Mouse (Mus musculus) adrenal gland, adult (tissue): ENCODE measurements around the gene 2310007B03Rik.
"Not testable (repeated sequence)": the region's sequence is repeated elsewhere in the genome, so short reads cannot be mapped to it uniquely, and the experiment has no call there.

Experiments used
- DNase-seq, 2 experiments: peaks; one replicate each; pipeline ENCODE4 v3.0.0; 2022 to 2023; ENCODE audit warnings: low spot score in 1 of 2; ENCODE audit not compliant: inconsistent age in 2 of 2

The 2310007B03Rik gene

DNA sequence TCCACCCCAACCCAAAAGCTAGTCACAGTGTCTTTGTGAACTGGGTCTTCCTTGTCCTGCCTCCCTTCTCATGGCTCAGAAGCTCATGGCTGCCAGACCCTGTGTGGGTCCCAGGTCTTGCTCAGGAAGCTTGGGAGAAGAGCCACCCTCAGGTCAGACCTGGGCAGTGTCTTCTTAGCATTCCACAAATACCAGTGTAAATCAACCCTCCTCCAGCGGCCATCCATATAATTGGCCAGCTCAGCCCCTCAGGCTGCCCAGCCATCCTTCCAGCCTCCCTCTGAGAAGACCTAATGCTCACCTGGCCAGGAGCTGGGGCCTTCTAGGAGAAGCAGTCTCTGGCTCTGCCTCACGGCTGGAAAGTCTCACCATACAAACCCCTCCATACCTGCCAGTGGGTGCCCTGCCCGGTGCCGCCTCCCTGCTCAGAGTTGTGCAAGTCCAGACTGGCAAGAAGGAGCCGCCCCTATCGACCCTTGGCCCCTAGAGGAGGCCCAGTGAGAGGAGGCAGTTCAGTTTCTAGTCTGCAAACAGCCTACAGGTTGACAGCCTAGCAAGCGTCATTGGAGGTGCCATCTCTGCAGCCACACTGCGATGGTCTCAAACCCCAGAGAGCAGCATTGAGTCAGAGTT lies at the start of gene 2310007B03Rik:
Gene 2310007B03Rik (minus strand): TSS at position 448 of the 633 bp plus-strand sequence.
- no peak for DNase-seq

DNA sequence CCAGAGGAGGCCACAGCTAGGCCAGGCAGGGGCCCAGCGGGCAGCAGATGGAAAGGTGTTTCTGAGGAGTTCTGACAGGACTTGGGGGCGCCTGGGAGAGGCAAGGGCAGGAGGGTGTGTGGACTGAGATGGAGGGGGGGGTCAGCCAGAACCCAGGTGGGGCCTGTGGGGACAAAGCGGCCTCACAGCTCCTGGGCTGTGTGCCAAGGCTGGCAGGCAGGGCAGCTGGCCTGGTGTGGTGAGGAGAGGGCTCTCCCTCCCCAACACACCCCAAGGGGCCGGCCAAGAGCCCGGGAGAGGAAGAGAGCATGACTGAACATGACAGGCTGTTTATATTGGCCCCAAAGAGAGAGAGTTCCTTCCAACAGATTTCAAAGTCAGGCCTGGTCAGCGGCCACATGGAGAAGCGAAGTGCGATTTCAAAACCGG lies 49.5 kb upstream of the 2310007B03Rik start:
- peak; percentile 55 to 79 for DNase-seq

DNA sequence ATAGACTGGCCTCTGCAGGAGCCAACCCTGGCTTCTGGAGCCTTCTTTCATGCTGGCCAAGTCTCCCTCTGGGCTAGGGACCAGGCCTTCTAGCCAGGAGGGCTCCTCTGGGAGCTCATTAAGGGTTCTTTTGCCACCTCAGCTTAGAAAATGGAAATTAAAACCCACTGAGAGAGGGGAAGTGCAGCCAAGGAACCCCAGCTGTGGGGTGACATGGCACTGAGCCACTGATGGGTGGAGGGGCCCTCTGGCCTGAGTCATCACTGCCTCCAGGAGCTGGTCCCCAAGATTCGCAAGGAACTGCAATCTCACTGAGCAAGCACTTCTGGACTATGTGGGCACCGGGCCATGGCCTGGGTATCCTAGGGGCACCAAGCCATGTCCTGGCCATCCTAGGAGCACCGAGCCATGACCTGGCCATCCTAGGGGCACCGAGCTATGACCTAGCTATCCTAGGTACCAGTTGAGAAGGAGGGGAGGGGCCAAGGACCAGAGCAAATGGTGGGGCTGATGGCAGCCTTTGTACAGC lies 46.9 kb upstream of the 2310007B03Rik start:
- DNase-seq: peak in 1 of 2 experiments; percentile 46

DNA sequence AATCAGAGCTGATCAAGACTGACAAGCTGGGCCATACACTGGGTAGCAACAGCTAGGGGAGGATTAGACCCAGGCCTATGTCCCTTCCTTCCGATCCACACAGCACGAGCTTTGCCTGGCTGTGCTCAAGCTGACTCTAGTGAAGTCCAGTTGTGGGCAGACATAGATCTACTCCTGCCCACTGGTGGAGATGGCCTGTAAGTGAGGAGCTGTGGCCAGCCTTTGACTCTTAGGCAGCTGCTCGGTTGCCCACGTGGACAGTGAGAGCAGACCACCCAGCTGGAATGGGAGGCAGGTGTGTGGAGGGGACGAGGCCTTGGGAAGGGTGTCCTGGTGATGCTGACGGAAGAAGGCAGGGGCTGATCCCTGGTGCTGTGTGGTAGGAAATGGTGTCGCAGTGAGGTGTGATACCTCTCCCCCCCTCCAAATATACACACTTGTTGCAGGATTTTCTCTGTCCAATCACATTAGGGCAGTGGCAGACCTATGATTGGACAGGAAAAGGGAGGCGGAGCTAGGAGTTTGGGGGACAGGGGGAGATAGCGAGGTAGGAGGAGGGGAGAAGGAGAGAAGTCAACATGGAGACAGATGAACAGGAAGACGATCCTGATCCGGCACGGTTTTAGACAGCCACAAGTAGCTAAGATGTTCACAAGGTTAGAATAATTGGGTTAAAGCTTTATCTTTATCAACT lies 45.7 kb upstream of the 2310007B03Rik start:
- no peak for DNase-seq

DNA sequence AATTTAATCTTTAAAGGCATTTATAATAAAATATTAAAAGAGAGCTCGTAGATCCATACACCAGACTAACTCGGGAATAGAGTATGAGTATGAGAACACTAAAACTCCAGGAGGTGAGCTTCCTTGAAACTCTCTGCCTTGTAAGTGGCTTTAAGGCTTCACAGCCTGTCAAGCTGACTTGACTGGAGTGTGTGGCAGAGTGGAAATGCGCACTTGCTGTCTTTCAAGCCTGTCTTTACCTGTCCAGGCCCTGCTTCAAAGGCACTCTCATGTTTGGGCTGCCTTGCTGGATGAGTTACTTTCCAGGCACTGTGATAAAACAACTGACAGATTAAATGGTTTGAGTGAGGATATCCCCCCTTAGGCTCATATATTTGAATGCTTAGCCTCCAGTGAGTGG lies 37.2 kb upstream of the 2310007B03Rik start:
- DNase-seq: no peak

DNA sequence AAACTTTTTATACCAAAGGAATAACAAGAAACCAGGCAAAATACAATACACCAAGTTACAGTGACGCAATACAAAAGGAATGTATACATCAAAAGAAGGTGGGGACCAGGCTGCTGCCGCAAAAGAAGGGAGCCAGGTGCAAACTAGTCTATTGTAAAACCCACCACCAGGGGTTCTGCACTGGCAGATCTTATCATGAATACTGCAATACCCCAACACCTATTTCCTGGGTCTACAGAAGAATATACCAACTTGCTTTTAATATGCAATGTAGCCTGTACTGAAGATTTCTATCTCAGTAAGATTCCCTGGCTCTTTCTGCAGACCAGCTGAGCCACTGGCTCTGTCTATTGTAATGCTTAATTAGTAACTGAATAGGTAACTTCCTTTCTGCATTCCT lies 36.7 kb upstream of the 2310007B03Rik start:
- DNase-seq: not testable (repeated sequence)

DNA sequence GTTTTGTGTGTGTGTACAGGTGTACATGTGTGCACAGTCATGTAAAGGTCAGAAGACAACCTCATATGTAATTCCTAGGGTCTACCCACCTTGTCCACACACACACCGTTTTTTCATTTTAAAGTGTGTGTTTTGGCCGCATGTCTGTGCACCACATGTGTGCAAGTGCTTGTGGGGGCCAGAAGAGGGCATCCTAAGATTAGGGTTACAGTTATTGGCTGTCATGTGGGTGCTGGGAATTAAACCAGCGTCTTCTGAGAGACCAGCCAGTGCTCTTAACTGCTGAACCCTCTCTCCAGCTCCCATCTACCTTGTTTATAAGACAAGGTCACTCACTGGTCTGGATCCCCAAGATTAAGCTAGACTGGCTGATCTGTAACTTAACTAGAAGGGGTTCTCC lies 34.2 kb upstream of the 2310007B03Rik start:
- no peak for DNase-seq

DNA sequence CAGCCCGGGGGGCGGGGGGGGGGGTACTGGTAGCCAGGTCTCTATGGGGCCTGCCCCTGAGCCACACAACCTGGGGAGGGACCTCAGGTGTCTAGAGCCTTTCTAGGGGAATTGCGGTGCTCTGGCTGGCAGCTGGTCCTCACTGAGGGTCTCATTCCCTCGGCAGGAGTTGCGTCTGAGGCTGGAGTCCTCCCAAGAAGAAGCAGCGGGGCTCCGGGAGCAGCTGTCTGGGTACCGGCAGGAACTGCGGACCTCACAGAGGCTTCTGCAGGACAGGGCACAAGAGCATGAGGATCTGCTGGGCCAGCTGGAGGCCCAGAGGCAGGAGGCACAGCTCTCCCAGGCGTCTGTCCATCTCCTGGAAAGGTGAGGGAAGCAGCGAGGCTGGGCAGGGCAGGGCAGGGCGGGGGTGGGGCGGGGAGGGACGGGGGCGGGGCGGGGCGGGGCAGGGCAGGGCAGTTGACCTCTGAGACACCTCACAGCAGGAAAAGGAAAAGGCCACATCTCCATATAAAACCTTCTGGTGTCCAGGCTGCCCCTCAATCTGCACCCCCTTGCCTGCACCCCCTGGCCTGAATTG lies 30.1 kb upstream of the 2310007B03Rik start:
- DNase-seq: no peak

DNA sequence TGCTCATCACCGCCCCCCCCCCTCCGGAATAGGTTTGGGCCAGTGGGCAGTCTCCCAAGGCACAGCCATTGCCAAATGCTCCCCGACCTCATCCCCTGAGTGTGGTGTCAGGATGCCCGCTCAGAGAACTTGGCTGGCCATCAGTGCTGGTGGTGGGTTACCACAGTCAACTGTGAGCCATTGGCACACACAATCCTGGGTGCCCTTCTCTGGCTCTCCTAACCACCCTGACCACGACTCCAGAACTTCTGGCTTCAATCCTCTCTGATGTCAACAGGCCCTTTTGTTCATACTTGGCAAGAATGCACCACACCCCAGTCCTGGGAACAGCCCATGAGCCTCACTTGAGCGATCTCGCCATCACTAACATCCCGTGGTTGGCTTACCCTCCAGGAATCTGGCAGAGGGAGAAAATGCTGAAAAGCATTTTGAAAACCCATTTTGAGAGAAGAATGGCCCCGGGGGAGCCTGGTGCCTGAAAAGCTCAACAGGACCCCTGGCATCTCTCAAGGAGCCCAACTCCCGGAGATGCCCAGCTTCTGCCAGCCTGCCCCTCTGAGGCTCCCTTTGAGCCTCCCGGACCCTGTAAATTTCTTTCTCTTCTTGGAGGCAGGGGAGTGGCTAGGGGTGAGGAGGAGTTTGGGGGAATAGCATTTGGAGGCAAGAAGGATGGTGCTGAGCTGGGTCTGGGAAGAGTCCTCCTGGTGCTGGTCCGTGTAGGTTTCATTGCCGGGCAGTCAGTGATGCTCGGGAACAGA lies 23.5 kb upstream of the 2310007B03Rik start:
- no peak for DNase-seq

DNA sequence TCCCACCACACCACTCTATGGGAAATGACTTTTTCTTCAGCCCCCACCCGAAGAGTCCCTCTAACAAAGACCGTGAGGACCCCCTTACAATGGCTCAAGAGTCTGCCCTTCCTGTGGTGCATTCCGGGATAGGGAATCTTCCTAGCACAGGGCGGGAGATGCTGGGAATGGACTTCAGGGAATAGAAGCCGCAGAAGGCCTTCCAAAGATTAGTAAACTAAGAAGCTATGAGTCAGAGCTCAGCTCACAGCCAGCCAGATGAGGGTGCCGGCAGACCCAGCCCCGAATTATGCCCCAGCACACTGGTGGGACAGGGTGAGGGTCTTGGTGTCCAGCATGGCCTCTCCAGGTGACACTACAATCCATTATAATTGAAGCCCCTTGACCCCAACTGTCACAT lies 21.5 kb upstream of the 2310007B03Rik start:
- no peak for DNase-seq

DNA sequence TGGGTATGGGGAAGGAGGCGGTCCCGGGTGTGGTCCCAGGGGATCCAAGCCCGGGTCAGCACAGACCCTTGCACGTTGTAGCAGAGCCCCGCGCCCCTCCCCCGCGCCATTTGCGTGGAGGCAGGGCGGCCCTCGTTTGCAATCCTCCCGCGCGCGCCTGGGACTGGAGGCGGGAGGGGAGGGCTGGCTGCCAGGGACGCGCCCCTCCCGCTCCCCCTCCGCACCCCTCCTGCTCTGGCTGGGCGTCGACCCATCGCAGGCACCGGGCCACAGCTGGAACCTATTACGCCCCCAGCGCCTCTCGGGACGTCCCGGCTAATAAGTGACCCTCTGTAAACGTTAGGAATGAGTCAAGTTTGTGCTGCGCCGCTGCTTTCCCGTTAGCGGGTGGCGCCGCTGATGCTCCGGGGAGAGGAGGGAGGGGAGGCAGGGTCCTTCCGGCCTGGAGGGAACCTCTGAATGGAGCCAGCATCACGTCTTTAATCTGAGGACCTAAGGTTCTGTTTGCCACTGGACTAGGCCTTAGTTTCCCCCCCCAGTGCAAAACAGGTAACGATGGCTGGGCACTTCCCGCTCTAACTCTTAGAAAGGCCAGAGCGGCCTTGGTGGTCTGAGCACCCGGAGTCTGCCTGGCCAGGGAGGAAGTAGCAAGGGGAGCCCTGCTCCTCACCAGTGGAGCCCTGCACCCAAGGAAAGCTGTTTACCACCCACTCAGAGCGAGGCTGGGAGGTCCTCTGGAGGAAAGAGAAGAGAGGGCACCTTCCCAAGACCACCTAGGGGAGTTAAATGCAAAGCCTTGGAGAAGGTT lies 16.0 kb upstream of the 2310007B03Rik start:
- DNase-seq: peak; percentile 41 to 69

DNA sequence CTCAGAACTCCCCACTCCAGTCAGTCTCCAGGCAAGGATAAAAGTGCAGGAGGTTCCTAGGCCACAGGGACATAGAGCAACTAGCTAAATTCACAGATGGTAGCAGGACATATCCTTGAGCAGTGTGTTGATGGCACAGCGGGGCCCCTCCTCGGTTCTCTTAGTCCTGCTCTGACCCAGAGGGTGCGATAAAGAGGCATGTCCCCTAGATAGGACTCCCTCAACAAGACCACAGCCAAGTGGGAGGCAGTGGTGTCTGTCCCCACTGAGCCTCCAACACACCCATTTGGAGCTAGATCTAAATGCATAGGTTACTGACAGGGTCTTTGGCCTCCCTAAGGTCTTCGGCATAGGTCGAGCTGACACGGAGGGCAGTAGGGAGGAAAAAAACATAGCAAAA lies 15.1 kb upstream of the 2310007B03Rik start:
- DNase-seq: no peak

DNA sequence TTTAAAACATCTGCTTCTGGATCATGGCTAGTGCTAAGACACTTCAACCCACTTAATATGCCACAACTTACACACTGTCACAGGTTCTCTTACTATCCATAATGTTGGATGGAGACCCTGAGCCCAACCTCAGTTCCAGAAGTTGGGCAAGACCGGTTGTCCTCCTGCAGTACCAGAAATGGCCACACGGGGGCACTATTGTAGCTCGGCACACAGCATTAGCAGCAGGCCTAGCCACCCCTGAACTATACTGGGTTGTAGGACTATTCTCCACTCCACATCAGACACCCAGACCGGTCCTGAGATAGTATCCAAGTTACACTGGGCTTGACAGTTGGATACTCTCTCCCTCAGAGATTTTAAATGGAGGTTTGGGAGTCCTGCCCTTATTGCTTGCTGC lies 13.7 kb upstream of the 2310007B03Rik start:
- peak; percentile 60 to 91 for DNase-seq

DNA sequence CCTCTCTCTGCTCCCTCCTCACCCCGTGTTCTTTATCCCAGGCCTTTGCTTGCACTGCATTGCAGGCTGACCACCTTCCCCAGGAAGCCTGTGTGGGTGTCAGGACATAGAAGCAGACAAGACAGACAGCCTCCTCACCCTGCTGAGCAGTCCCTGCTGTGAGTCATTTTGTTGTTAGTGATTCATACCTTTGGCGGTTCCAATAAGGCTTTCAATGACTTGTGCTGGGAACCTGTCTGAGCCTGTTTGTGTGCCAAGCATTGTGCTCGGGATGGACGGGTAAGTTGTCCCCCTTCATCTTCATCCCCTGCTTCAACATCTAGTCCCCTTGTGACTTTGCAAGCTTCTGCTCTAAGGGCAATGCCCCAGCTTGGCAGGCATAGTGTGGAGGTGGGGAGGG lies 12.9 kb upstream of the 2310007B03Rik start:
- DNase-seq: peak in 1 of 2 experiments; percentile 72

DNA sequence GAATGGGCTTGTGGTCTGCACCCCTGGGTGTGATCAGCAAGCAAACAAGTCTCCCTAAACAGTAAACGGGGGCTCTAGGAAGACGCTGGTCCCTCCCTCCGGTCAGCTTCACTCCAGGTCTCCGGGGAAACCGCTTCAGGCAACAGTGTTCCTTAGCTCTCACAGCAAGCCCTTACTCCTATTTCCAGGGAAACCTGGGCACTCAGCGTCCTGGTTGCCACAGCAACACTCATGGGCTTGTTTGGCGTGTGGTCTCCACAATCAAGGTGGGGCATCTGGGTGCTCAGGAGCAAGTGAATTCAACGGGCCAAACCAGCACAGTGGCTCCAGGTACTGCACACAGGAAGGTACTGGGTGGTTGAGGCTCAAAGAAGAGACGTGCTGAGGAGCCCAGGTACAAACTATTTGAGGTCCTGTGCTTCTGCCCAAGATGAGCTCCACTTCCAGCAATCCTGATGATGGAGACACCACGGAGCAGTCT lies 7.6 kb upstream of the 2310007B03Rik start, which contains the start of gene Crocc2:
Gene Crocc2 (plus strand): TSS at position 431 of the 481 bp plus-strand sequence.
- DNase-seq: no peak

DNA sequence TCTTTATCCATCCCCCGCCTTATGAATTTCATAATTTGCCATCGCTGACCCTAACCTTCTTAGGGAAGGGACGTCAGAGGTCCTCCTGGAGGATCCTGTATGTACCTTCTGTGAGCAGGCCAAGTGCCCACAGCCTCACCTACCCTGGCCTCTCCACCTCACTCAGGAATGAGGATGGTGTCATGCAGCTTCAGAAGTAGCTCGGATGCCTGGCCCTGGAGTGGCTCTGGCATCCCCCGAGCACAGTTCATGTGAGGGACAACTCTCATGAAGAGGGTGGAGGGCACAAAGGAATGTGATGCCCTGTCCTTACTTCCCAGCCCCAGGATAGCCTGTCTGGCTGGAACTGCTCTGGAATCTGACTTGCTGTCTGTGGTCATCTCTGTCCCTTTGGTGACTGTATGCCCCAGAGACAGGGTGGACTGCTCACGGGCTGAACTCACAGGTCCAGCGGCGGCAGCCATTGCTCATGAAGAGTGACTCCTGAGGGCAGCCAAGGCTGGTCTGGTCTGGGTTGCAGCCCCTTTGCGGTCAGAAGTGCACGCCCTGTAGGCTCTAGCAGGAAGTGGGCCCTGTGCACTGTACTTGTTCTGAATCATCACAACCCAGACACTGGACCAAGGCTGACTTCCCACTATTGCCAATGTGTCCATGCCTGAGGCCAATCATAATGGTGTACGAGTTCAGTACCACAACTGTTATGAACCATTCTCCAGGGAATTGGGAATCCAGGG lies 5.8 kb upstream of the 2310007B03Rik start:
- no peak for DNase-seq

DNA sequence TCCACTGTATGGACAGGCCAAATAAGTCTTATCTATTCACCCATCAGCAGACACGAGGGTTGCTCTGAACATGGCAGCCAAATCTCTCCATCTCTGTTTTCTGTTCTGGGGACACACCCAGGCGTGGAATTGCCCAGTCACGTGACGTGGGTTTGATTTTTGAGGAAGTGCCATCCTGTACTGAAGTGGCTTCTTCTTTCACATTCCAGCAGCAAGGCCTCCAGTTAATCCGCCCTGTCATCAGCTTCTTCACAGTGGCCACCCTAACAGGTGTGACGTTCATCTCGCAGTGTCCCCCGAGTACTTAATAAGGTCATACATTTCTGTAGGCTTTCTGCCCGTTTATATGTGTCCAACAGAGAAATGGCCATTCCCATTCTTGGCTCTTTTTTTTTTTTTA lies 4.7 kb upstream of the 2310007B03Rik start:
- DNase-seq: no peak

DNA sequence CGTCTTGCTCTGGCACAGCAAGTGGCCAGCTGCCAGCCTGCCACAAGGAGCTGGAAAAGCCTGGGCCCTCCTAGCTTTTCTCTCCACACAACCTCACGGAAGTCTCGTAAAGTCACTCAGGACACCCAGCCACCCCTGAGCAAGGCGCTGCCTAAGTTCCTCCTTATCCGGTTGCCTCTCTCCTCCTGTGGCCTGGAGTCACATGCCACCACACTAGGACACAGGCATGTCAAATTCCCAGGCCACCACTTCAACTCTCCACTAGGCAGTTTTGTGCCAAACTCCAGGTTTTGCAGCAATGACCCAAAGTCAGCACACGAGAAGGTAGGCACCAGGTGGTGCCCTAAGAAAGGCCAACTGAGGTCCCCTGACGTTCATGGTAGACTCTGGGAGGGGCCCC lies 1.8 kb upstream of the 2310007B03Rik start:
- DNase-seq: no peak

DNA sequence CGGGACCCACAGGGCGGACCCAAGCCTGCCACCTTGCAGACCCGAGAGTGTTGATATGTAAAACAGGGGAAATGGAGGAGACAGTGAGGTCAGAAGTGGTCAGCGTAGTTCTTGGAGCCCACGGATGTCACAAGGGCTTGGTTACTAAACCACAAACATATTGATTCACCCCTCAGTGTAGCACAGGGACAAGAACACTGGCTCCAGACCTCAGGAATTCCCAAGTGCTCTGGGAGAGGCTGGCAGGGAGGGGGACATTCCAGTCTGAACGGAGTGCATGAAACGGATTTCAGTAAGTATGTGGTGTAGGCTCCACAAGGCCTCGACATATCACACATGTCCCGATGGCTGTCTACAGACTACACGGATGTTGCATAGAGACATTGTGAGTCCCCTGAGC lies 1.2 kb upstream of the 2310007B03Rik start:
- no peak for DNase-seq

DNA sequence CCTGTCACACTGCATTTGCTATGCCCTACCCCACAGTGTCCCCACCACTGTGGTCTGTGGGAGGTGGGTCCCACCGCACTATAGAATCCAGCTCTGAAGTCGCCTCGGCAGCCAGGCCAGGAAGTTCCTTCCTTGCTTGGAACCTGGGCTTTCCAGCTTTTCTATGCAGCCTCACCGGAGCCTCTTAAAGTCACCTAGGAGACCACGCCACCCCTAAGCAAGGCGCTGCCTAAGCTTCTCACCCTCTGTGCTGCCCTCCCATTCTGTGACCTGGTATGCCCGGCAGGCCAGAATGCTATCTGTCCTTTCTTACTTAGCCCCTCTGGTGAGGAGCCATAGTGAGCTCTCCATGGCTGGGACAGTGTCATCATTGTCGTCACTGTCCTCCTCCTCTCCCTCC lies 602 bp upstream of the 2310007B03Rik start:
- no peak for DNase-seq
